Mouse (Mus musculus): ENCODE measurements at regions not wholly inside any gene's neighbourhood (a gene's known extent, or its start where the extent isn't known, plus 50 kb on each side); places are given as distances from the start of the nearest gene placed in this dataset.

DNA sequence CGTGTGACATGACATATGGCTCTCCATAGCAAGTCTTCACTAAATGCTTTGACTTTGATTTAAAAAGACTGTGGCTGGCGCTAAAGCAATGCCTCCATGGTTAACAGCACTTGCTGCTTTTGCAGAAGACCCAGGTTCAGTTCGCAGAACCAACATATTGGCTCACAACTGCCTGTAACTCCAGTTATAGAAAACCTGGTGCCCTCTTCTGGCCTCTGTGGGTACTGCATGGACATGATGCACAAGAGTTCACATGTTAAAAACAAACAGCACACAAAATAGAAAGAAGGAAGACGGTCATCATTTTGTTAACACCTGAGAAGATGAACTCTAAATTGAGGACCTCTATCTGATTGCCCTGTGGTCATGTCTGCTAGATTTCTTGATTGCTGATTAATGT is 423.8 kb downstream of the Rwdd3 start:
- peak in 1 of 2 experiments; percentile 59 for DNase-seq

DNA sequence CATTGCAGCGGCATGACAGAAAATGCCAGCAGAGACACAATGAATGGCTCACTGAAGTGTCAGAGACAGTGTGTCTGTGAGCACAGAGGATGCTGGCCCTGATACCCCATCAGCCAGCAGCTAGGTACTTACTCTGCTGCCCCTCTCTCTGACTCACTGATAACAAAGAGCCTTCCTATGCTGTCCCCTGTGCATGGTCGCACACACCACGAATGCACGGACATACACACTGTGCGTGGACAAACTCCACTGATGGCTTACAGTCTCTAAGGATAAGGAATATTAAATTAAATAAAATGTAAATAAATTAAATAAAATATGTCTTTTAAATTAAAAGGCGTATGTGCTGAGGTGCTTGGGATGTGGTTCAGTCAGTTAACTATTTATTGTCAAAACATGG is 438.2 kb downstream of the Rwdd3 start:
- DNase-seq, result no peak

- DNase-seq, result peak; percentile 60 to 78
Observed at GRCm38 (mm10) chr3:120732391-120732790, 439.1 kb downstream of the Rwdd3 start.

DNA sequence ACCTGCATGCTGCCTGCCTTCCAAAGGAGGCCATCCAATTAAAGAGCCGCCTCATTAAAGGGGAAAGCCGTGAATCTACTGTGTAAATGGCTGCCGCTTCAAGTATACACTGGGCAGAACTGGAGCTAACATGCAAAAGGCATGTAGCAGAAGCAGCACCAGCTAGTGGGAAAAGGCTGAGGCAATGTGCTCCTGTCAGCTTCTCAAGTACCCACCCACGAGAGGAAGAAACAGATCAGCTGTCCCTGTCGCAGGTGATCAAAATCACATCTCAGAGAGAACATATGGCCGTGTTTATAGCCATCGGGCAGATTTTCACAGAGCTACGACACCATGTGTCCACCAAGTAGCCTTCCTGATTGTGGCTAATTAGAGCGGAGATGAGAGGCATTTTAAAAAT is 440.2 kb downstream of the Rwdd3 start:
- peak; percentile 69 to 72 for DNase-seq

DNA sequence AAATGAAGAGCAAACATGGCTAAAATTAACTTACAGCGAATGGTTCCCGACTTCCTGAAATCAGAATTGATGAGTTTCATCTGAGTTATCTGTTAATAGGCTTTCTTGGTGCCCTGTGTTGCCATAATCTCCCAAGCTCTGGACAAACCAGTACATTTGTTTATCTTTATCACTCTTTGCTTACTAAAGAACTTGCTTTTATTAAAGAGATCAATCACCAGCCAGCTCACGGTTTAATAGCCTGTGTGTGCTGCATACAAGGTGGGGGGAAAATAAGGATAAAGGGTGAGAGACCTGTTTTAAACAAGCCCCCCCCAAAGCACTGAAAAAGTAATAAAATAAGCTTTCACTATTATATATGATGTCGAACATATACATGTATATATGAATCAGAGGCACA is 441.3 kb downstream of the Rwdd3 start:
- no peak for DNase-seq

DNA sequence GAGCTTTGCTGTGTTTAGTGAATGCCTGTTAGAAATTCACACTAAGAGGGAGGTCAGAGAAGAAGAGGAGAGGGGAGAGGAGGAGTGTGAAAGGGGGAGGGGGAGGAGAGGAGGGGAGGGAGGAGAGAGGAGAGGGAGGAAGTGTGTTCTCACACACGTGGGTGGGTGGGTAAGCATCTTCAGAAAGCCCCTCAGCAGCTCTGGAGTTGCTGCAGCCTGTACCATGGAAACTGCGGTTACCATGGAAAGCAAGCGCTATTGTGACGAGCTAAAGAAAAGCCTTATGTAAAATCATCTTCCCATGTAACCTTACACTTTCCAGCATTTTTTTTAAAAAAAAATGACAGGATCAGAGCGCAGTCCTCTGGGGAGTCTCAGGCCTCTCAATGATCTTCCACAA is 441.8 kb downstream of the Rwdd3 start:
- no peak for DNase-seq

DNA sequence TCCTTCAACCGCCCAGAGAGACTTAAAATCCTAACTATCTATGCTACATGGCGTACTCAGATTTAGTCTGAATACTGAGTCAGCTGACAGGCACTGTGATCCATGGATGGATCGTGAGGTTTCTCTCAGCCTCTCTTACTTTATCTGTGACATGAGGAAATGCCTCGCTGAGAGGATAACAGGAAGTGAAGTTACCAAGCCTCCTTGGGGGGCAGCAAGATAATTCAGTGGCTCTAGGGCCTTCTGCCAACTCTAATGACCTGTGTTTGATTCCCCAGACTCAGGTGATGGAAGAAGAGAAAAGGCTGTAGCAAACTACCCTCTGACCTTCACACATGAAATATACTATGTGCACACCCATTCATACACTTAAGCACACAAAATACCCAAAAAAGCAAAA is 486.3 kb downstream of the Rwdd3 start:
- DNase-seq, result no peak

- no peak for DNase-seq
Observed at GRCm38 (mm10) chr3:120675906-120676305, 495.6 kb downstream of the Rwdd3 start.

- no peak for DNase-seq
Observed at GRCm38 (mm10) chr3:120668654-120669053, 502.8 kb downstream of the Rwdd3 start.

DNA sequence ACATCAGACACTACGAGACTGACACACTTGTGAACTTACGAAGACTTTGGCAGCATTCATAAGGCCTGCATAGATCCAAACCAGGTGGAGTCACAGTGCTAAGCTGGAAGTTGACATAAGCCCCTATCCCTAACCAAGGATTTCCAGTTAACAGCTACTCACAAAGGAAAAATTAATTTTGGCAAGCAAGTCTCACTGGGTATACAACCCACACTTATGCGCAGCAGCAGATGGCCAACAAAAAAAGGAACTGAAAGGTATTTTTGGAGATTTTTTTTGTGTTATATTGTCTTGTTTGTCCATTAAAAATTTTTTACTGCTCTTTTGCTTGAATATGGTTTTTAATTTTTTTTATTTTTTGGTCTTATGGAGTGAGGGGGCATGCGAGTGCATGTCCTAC is 509.0 kb downstream of the Rwdd3 start:
- no peak for DNase-seq

GRCm38 (mm10) chr3:120660776-120661175 is 510.7 kb downstream of the Rwdd3 start:
- DNase-seq, result no peak

- DNase-seq, result no peak
Observed at GRCm38 (mm10) chr3:120649047-120649868, 522.2 kb downstream of the Rwdd3 start.

- DNase-seq, result peak in 1 of 2 experiments; percentile 11
Observed at GRCm38 (mm10) chr3:120648391-120648790, 523.1 kb downstream of the Rwdd3 start.

DNA sequence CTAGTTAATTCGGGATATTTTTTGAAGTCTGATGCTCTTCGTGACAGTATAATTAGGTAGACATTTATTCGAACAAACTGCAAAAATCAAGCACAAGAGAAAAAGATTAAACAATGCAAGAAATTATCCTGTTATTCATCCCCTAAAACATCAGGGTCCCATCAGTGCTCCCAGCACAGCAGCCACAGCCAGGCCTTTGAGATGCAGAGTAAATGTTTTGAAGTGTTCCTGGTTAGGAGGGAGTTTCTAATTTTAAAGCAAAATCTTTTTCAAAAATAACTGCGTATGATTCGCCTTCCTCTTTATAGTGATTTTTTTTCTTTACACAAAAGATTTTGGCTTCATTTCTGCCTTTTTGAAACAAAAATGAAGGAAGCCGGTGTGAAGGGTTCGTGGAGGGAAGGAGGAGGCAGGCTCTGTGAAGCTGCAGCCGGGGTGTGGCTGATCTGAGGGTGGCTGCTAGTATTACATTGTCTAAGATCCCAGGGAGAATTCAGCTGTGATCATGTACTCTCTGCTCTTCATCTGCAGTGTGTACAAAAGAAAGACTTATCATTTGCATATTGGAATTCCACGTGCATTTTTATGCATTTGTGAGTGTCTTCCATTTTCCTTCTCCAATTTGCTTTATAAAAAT is 534.7 kb downstream of the Rwdd3 start:
- DNase-seq, result no peak

DNA sequence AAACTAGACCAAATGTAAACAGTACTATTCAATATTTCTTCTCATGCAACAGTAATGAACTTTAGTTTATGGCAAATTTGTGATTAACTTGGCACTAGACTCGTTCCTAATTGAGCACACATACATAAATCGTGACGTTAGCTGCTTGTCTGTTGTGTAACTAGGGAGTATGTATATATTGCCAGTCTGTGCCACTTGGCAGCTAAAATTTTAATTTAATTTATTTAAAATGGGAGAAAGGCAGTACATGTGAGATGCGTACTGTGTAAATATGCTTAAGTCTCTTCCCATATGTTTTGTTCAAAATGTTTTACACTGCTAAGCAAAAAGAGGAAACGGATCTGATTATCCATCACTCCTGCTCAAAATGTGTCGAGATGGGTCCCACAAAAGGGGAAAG is 553.1 kb downstream of the Rwdd3 start:
- no peak for DNase-seq

- peak; percentile 10 to 31 for DNase-seq
Observed at GRCm38 (mm10) chr3:120594226-120594625, 577.3 kb downstream of the Rwdd3 start.

GRCm38 (mm10) chr3:120591183-120591582 is 580.3 kb downstream of the Rwdd3 start:
- no peak for DNase-seq

GRCm38 (mm10) chr3:120570806-120571425 is 600.6 kb downstream of the Rwdd3 start:
- DNase-seq, result no peak

DNA sequence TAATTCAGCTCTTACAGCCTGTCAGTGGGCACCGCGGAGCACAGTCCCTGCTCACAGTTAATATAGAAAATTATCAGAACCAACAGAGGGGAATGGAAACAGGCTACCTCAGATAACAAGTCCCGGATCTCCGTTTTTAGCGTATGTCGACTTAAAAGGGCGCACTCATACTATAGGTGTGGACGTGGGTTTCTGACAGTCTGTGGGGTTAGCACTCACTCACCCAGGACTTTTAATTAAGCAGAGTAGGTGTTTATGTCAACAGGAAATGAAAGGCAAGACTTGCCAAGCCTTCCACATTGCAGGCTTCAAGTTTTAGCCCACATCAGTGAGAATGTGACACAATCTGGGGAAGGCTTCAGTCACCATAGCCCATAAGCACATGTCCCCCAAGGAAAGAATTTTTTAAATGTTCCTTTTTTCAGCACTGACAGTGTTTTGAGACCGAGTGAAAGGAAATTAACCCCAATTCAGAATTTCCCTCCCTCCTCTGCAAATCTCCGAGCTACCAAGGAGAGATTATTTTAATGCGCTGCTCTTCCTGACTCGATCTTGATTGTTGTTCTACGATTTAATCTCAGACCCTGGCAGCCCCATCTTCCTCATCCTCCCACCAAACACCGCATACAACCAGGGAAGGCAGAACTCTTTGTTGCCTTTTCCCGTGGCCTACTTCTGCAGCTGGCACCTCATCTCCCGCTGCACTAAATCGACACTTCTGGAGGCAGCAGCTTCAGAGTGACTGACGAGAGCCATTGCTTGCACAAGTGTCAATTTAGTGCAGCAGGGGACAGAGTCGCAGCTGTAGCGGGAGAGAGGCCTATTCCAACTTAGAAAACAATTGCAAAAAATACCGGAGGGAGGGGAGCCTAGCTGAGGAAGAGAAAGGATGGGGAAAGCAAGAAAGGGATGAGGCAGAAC is 629.7 kb downstream of the Rwdd3 start:
- DNase-seq, result no peak

DNA sequence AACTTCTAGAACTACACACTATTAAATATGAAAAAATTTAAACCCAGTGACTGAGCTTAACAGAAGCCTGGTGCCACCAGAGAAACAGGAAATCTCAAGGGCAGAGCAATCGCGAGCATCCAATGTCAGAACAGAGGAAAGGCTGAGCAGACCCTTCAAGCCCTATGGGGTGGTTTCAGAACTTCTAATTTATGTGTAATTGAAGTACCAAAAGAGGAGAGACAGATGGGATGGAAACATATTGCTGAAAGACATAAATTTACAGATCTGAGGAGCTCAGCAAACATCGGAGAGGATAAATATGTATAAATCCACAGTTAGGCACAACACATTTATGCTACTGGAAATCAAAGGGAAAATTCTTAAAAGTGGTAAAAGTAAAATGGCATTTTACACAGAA is 637.6 kb downstream of the Rwdd3 start:
- no peak for DNase-seq

DNA sequence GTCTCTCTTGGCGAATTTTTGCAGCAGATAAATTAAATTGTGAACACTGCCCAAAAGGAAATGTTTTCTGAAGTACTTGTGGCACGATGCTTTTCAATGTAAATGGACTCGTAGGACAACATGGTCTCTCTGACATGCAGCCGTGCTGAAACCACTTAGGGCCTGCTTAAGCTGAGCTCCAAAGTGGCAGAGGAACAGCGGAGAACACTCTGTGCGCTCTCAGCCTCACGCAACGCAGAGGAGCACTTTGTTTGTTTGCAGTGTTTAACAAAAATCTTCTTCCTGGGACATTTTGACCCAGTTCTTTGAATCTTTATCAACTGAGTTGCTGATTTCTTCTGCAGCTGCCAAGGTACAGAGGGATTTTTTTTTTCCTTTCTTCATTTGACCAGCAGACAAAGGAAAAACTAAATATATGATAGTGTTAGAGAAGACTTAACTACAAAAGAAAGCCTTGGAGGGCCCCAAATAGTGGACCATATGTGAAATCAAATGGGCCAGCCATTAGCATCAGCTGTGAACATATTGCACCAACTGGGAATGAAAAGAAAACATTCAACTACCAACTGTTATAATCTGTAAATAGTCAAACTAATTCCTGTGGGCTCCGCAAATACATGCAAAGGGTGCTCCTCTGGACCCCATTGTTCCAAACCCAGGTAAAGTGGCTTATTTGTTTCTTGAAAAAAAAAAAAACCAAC is 639.5 kb downstream of the Rwdd3 start:
- no peak for DNase-seq

DNA sequence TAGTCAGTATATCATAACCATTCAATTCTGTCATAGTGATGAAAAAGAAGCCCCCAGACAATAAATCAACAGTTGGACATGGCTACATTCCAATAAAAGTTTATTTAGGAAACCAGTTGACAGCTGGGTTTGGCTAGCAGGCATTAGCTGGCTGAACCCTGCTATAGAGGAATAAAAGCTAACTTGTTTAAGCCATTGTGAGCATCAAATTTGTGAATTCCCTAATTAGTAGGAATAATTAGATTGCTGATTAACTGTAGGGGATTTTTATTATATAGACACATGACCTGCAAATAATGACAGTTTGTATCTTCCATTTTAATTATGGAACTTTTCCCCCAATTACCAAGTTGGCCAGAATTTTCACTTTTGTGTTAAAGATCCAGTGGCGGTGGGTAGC is 659.8 kb downstream of the Rwdd3 start:
- no peak for DNase-seq
